Mouse (Mus musculus) C2C12 (cell line): ENCODE results near the gene Gnmt.

ENCODE experiments used
- CEBPB ChIP-seq: IDR thresholded peaks from one replicate; pipeline ENCODE4 v1.6.1; 2011; ENCODE audit warnings: low read depth, mild to moderate bottlenecking, control low read depth, moderate library complexity
- CTCF ChIP-seq: IDR thresholded peaks from one replicate; pipeline ENCODE4 v1.5.1; 2011; ENCODE audit not compliant: control insufficient read depth, insufficient read depth, insufficient read length
- FOSL1 ChIP-seq: IDR thresholded peaks from one replicate; pipeline ENCODE4 v1.8.0; 2011; ENCODE audit warnings: mild to moderate bottlenecking, low read length; ENCODE audit not compliant: poor library complexity, insufficient read depth, severe bottlenecking
- MAX ChIP-seq: IDR thresholded peaks from one replicate; pipeline ENCODE4 v1.6.1; 2011; ENCODE audit warnings: mild to moderate bottlenecking, control low read depth
- MYOD1 ChIP-seq: IDR thresholded peaks from one replicate; pipeline ENCODE4 v1.6.1; 2011; ENCODE audit warnings: low read depth; ENCODE audit not compliant: control insufficient read depth, insufficient read length
- MYOG ChIP-seq: IDR thresholded peaks from one replicate; pipeline ENCODE4 v1.6.1; 2011; ENCODE audit not compliant: control insufficient read depth, insufficient read length; ENCODE audit errors: extremely low read depth
- USF1 ChIP-seq: IDR thresholded peaks from one replicate; pipeline ENCODE4 v1.6.1; 2011; ENCODE audit warnings: low read depth, mild to moderate bottlenecking, control low read depth, moderate library complexity

GRCm38 (mm10) chr17:46678416-46678815 lies 50.6 kb downstream of the Gnmt start, which contains the start of gene Mea1:
- TF ChIP-seq CTCF: no peak
- no peak for TF ChIP-seq MYOG
- TF ChIP-seq MAX: no peak
- no peak for TF ChIP-seq CEBPB
- TF ChIP-seq USF1: no peak
- TF ChIP-seq FOSL1: no peak
- no peak for TF ChIP-seq MYOD1
